Mouse (Mus musculus) right cerebral cortex, adult 2 months (tissue): Measurements from ENCODE around the gene Hist1h4n.
"Not testable (repeated sequence)": the region's sequence is repeated elsewhere in the genome, so short reads cannot be mapped to it uniquely, and the experiment has no call there.

ENCODE experiments used
- DNase-seq, 2 experiments: peaks; one replicate each; pipeline ENCODE4 v3.0.0; 2021 to 2022; ENCODE audit warnings: low spot score in 2 of 2

The Hist1h4n gene

GRCm38 (mm10) chr13:21831418-21832394 is at the start of gene Hist1h4n:
TSS of gene Hist1h4n (minus strand) at chr13:21832196.
- peak; percentile 36 to 42 for DNase-seq

GRCm38 (mm10) chr13:21880735-21881134 is 48.7 kb upstream of the Hist1h4n start:
- DNase-seq: no peak

- DNase-seq: not testable (repeated sequence)
Measured at GRCm38 (mm10) chr13:21865503-21865902, 33.5 kb upstream of the Hist1h4n start.

- no peak for DNase-seq
Measured at GRCm38 (mm10) chr13:21861608-21862007, 29.6 kb upstream of the Hist1h4n start.

GRCm38 (mm10) chr13:21855698-21856162 is 23.7 kb upstream of the Hist1h4n start:
- peak; percentile 52 to 86 for DNase-seq

GRCm38 (mm10) chr13:21855146-21855545 is 23.1 kb upstream of the Hist1h4n start:
- DNase-seq: peak; percentile 93 to 95

- no peak for DNase-seq
Measured at GRCm38 (mm10) chr13:21852215-21852945, 20.4 kb upstream of the Hist1h4n start.

GRCm38 (mm10) chr13:21850696-21851095 is 18.7 kb upstream of the Hist1h4n start:
- not testable (repeated sequence) for DNase-seq

GRCm38 (mm10) chr13:21847883-21848282 is 15.9 kb upstream of the Hist1h4n start:
- peak in 1 of 2 experiments; percentile 15 for DNase-seq

- DNase-seq: not testable (repeated sequence)
Measured at GRCm38 (mm10) chr13:21846356-21846755, 14.4 kb upstream of the Hist1h4n start.

GRCm38 (mm10) chr13:21840508-21840907 is 8.5 kb upstream of the Hist1h4n start:
- DNase-seq: not testable (repeated sequence)

- not testable (repeated sequence) for DNase-seq
Measured at GRCm38 (mm10) chr13:21833461-21833860, 1.5 kb upstream of the Hist1h4n start, which contains the start of the genes Hist1h2ap and Hist1h2br. TSS of gene Hist1h2ap (minus strand) at chr13:21833507. TSS of gene Hist1h2br (plus strand) at chr13:21833743.

- no peak for DNase-seq
Measured at GRCm38 (mm10) chr13:21830344-21830743, 1.7 kb downstream of the Hist1h4n start.

GRCm38 (mm10) chr13:21828511-21828910 is 3.5 kb downstream of the Hist1h4n start:
- no peak for DNase-seq

GRCm38 (mm10) chr13:21820082-21820890 is 11.7 kb downstream of the Hist1h4n start:
- DNase-seq: not testable (repeated sequence)

- DNase-seq: not testable (repeated sequence)
Measured at GRCm38 (mm10) chr13:21812092-21812491, 19.9 kb downstream of the Hist1h4n start.

GRCm38 (mm10) chr13:21811539-21811938 is 20.5 kb downstream of the Hist1h4n start, which contains the start of gene Hist1h4m:
TSS of gene Hist1h4m (plus strand) at chr13:21811746.
- peak; percentile 54 to 56 for DNase-seq

GRCm38 (mm10) chr13:21811074-21811473 is 20.9 kb downstream of the Hist1h4n start:
- not testable (repeated sequence) for DNase-seq

- not testable (repeated sequence) for DNase-seq
Measured at GRCm38 (mm10) chr13:21810073-21810472, 21.9 kb downstream of the Hist1h4n start, which contains the start of the genes Hist1h2bq and Hist1h2ao. TSS of gene Hist1h2bq (minus strand) at chr13:21810197. TSS of gene Hist1h2ao (plus strand) at chr13:21810465.

GRCm38 (mm10) chr13:21803058-21803457 is 28.9 kb downstream of the Hist1h4n start:
- not testable (repeated sequence) for DNase-seq

- not testable (repeated sequence) for DNase-seq
Measured at GRCm38 (mm10) chr13:21797163-21797562, 34.8 kb downstream of the Hist1h4n start.
